Mouse (Mus musculus) adrenal gland, adult 2 months (tissue): ENCODE measurements around the gene Cdhr5. TPM values are rescaled to one million over a fixed set of nuclear protein-coding genes. Genes with fewer than 3 reads are reported as not detected.
"Not testable (repeated sequence)": the region's sequence is repeated elsewhere in the genome, so short reads cannot be mapped to it uniquely, and the experiment has no call there.

Experiments used
- DNase-seq: peaks from one replicate; pipeline ENCODE4 v3.0.0; 2021
- polyA plus RNA-seq: library from polyadenylated mRNA; depleted of rRNA; stranded (reverse); fragments of >200 nt; gene quantifications from 2 replicates; pipeline ENCODE4 v1.2.3, GENCODE M21; 2012
- total RNA-seq, 2 experiments: library from RNA; stranded (reverse); gene quantifications; 2 replicates each; pipeline ENCODE4 v1.2.3; 2021

Gene Cdhr5
- total and polyA plus RNA-seq, 3 experiments = 1.9 to 18.5 (median 17.1) TPM

GRCm38 (mm10) chr7:141277701-141278678, 1.4 kb upstream of the Cdhr5 start:
- no peak for DNase-seq

GRCm38 (mm10) chr7:141275356-141275755, 1.2 kb downstream of the Cdhr5 start:
- no peak for DNase-seq

- no peak for DNase-seq
Observed at GRCm38 (mm10) chr7:141270631-141271030, 6.0 kb downstream of the Cdhr5 start.

GRCm38 (mm10) chr7:141269273-141269545, 7.4 kb downstream of the Cdhr5 start:
- DNase-seq = no peak

- no peak for DNase-seq
Observed at GRCm38 (mm10) chr7:141268466-141269272, 7.9 kb downstream of the Cdhr5 start.

- DNase-seq = peak; percentile 82
Observed at GRCm38 (mm10) chr7:141265739-141266561, 10.6 kb downstream of the Cdhr5 start, which contains the start of gene Irf7. TSS of gene Irf7 (minus strand) at chr7:141266481.

GRCm38 (mm10) chr7:141265411-141265738, 11.2 kb downstream of the Cdhr5 start:
- no peak for DNase-seq

GRCm38 (mm10) chr7:141264761-141265410, 11.7 kb downstream of the Cdhr5 start:
- DNase-seq = peak; percentile 64

GRCm38 (mm10) chr7:141264041-141264700, 12.4 kb downstream of the Cdhr5 start:
- no peak for DNase-seq

- DNase-seq = no peak
Observed at GRCm38 (mm10) chr7:141263640-141264039, 12.9 kb downstream of the Cdhr5 start.

GRCm38 (mm10) chr7:141261480-141261879, 15.1 kb downstream of the Cdhr5 start:
- no peak for DNase-seq

- DNase-seq = no peak
Observed at GRCm38 (mm10) chr7:141256159-141256558, 20.4 kb downstream of the Cdhr5 start.

- not testable (repeated sequence) for DNase-seq
Observed at GRCm38 (mm10) chr7:141250486-141250885, 26.1 kb downstream of the Cdhr5 start.

GRCm38 (mm10) chr7:141231551-141231950, 45.0 kb downstream of the Cdhr5 start:
- DNase-seq = no peak

GRCm38 (mm10) chr7:141231111-141231510, 45.5 kb downstream of the Cdhr5 start:
- DNase-seq = no peak

GRCm38 (mm10) chr7:141230570-141230969, 46.0 kb downstream of the Cdhr5 start:
- no peak for DNase-seq

GRCm38 (mm10) chr7:141229702-141230101, 46.9 kb downstream of the Cdhr5 start:
- DNase-seq = no peak

GRCm38 (mm10) chr7:141228279-141229067, 48.1 kb downstream of the Cdhr5 start, which contains the start of gene Phrf1:
TSS of gene Phrf1 (plus strand) at chr7:141228784.
- peak; percentile 91 for DNase-seq

- no peak for DNase-seq
Observed at GRCm38 (mm10) chr7:141227796-141228195, 48.8 kb downstream of the Cdhr5 start.

GRCm38 (mm10) chr7:141226535-141226934, 50.1 kb downstream of the Cdhr5 start:
- no peak for DNase-seq
